Mouse (Mus musculus) skeletal muscle tissue, adult 2 months (tissue): ENCODE data around the gene B4galt7.
"Not testable (repeated sequence)": the region's sequence is repeated elsewhere in the genome, so short reads cannot be mapped to it uniquely, and the experiment has no call there.

Experiments
- DNase-seq: peaks from one replicate; pipeline ENCODE4 v3.0.0-alpha.2; 2012; ENCODE audit warnings: low read depth, low spot score

B4galt7 gene

DNA sequence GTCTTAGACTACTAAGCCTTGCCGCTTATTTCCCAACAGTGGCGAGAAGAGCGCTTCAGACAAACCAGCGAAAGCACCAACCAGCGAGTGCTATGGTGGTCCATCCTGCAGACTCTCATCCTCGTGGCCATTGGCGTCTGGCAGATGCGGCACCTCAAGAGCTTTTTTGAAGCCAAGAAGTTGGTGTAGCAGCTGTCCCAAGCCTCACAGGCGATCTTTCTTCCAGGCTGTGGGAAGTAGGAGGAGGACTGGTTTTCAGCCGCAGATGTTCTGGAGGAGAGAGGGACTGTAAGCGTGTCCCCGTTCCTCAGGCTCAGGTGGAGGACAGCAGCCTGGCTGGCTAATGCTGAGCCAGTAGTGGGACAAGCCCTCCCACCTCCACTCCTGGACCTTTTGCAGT, 2.9 kb upstream of the B4galt7 start:
- no peak for DNase-seq

GRCm38 (mm10) chr13:55600657-55601056, 961 bp downstream of the B4galt7 start:
- no peak for DNase-seq

GRCm38 (mm10) chr13:55601611-55602010, 1.9 kb downstream of the B4galt7 start:
- peak; percentile 42 for DNase-seq

GRCm38 (mm10) chr13:55604606-55605005, 4.9 kb downstream of the B4galt7 start:
- no peak for DNase-seq

DNA sequence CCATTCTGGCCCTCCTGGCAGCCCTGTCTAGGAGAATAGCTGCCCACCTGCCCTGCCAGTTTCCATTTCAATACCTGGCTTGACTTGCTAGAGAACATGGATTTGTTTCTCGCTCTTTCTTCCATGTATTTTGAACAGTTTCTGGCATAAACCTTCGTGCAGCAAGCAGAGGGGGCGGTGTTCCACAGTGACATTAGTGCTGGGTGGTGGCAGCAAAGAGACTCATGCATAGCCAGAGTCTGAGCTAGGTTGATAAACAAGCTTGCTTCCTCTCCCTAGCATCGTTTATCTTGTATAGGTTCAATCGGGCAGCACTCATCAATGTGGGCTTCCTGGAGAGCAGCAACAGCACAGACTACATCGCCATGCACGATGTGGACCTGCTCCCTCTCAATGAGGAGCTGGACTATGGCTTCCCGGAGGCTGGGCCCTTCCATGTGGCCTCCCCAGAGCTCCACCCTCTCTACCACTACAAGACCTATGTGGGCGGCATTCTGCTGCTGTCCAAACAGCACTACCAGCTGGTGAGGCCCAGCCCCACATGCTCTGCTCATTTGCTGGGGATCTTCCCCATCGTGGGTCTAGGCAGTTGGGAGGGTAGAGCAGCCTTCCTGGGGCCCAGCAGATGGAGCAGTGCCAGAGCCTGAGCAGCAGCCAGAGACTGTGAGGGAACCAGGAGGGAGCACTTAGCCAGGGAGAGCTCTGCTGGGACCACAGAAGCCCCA, 7.4 kb downstream of the B4galt7 start:
- DNase-seq: no peak

- DNase-seq: no peak
Measured at GRCm38 (mm10) chr13:55607624-55608006, 7.9 kb downstream of the B4galt7 start.

GRCm38 (mm10) chr13:55611996-55612395, 12.3 kb downstream of the B4galt7 start:
- no peak for DNase-seq

DNA sequence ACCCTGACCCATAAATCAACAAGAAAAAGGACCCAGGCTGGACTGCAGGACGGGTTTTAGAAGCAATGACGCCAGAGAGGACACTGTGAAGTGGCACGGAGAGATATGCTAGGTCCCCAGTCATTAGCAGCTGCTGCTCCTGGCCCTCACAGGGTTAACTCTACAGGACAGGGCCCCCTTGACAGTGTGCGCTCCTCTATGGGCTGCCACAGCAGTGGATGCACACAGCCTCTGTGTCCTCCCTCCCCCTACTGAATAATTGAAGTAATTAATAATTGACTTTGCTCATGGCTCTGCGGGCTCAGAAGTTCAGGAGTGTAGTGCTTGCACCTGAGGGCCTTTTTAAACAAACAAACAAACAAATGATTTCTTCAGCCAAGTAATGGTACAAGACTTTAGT, 13.8 kb downstream of the B4galt7 start:
- no peak for DNase-seq

DNA sequence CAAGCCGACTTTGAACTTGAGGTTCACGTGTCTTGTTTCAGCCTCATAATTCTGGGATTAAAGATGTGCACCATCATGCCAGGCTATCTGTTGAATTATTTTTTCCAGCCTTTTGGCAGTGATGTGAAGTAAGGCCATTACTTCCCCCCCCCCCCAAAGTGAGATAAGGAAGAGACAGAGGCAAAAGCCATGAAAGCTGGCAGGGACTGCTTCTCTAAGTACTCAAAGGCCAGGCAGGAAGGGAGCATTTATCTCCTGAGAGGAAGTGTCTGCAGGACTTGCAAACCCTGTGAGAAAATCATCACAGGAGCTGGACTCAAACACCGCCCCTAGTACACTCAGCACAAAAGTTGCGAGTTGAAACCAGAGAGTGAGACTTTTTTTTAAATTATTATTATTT, 19.6 kb downstream of the B4galt7 start:
- no peak for DNase-seq

- no peak for DNase-seq
Measured at GRCm38 (mm10) chr13:55620275-55620674, 20.6 kb downstream of the B4galt7 start.

DNA sequence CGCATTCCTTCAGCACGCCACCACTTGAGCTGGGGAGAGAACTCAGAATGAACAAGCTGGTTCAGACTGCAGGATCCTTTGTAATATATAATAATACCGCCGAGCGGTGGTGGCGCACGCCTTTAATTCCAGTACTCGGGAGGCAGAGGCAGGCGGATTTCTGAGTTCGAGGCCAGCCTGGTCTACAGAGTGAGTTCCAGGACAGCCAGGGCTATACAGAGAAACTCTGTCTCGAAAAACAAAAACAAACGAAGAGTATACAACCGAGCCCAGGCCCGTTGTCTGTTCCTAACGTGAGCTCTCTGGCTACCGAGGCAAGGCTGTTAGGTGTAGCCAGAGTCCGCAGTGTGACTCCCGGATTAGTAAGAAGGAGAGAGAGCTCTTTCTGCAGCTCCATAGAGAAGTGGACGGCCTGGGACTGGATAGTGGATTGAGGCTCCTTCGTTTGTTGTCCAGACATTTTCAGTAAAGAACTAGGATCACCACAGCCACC, 22.5 kb downstream of the B4galt7 start:
- not testable (repeated sequence) for DNase-seq

GRCm38 (mm10) chr13:55622649-55623541, 23.2 kb downstream of the B4galt7 start, which contains the start of gene Caml:
TSS of gene Caml (plus strand) at chr13:55623005.
- peak; percentile 79 for DNase-seq

DNA sequence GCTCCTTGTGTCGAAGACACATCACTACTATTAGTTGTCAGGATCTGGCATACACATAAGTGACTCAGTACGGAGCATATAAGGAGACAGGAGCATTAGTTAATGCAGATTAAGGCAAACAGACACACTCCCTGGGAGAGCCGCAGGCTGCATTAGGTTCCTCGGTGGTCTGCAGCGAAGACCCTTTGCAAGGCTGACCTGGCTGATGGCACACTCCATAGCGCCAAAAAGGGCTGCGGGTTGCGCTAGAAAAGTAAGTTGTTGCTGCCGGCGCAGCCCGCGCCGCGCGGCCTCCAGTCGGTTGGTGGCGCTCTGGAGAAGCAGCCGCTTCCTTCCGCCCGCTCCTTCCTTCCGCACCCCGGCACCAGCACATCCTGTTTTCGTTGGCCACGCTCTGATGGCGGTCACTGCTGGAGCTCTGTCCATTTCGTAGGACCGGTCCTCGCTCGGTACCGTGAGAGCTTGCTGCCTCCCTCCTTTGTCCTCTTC, 35.0 kb downstream of the B4galt7 start, which contains the start of gene Ddx46:
Gene Ddx46, plus strand, starts transcription at position 389 of the 489 bp plus-strand sequence.
- peak; percentile 81 for DNase-seq

DNA sequence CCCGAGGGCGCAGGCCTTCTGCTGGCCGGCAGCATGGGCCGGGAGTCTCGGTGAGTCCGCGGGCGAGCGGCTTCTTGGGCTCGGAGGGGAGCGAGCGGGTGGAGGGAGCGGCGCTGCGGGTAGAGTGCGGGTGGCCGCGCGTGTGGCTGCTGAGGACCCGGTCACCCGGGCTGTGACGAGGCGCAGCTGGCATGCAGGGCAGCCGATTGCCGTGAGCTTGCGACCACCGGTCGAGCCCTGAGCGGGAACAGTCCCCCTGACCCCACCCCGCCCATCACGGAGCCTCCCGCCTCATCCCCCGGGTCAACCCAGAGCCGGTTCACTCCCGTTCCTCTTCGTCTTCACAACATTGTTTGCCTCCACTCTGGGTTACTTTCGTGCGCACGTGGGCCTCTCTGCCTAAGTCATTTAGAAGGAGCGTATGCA, 35.5 kb downstream of the B4galt7 start:
- no peak for DNase-seq

- DNase-seq: no peak
Measured at GRCm38 (mm10) chr13:55636185-55636983, 36.7 kb downstream of the B4galt7 start.

GRCm38 (mm10) chr13:55640480-55640879, 40.8 kb downstream of the B4galt7 start:
- DNase-seq: peak; percentile 40

DNA sequence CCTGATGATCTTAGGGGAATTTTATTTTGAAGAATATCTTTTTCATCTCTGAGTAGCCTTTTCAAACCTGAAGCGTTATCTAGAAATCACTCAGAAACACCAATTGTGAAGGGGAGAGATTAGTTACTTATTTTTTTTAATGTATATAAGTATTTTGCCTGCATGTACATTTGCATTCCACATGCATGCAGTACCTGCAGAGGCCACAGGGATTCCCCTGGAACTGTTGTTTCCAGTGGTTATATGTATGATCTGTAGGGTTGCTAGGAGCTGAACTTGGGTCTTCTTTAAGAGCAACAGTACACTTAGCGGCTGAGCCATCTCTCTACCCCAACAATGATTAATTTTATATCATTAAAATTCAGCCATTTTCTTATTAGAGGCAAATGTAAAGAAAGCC, 44.8 kb downstream of the B4galt7 start:
- DNase-seq: no peak

DNA sequence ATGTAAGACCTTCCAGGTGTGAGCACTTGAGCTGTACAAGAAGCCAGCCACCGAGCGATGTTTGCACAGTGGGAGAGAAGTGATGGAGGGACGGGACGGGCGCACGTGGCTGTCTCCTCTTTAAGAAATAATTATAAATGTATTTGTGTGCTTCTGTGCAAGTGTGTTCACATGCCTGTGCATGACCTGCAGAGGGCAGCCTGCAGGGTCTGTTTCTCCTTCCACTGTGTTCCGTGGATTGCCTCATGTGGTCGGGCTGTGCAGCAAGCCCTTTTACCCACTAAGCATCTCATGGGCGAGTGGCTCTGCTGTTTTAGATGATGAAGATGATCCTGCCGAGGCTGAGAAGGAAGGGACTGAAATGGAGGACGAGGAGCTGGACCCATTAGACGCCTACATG, 50.4 kb downstream of the B4galt7 start:
- DNase-seq: no peak

GRCm38 (mm10) chr13:55650980-55651379, 51.3 kb downstream of the B4galt7 start:
- no peak for DNase-seq
